Mouse (Mus musculus) intestine, postnatal 0 days (tissue): ENCODE results near the gene Slc25a1. TPM values are rescaled to one million over a fixed set of nuclear protein-coding genes. Genes with fewer than 3 reads are reported as not detected.

Source experiments
- ATAC-seq: fragments of 200-750 bp; cut with Nextera tagmentation; 2 replicates; pipeline ENCODE4 v1.8.0; 2017; ENCODE audit warnings: mild to moderate bottlenecking, moderate TSS enrichment, moderate library complexity
- H3K27ac ChIP-seq: fragments of 300-500 bp; sonication (generic); 2 replicates; pipeline ENCODE4 v1.5.1; 2014; ENCODE audit warnings: mild to moderate bottlenecking, low read depth, low read length, moderate library complexity
- H3K27me3 ChIP-seq: fragments of 300-500 bp; sonication (generic); replicated peaks from 2 replicates; pipeline ENCODE4 v1.6.1; 2014; ENCODE audit warnings: low read length, mixed read lengths; ENCODE audit not compliant: control insufficient read depth, insufficient read depth
- H3K36me3 ChIP-seq: fragments of 300-500 bp; sonication (generic); 2 replicates; pipeline ENCODE4 v1.6.1; 2014; ENCODE audit warnings: mild to moderate bottlenecking, moderate library complexity; ENCODE audit not compliant: control insufficient read depth, insufficient read depth
- H3K4me1 ChIP-seq: fragments of 300-500 bp; sonication (generic); replicated peaks from 2 replicates; pipeline ENCODE4 v1.6.1; 2014; ENCODE audit warnings: antibody characterized with exemption, low read length, mixed read lengths; ENCODE audit not compliant: control insufficient read depth, insufficient read depth
- H3K4me2 ChIP-seq: fragments of 300-500 bp; sonication (generic); replicated peaks from 2 replicates; pipeline ENCODE4 v1.6.1; 2014; ENCODE audit warnings: low read depth, mild to moderate bottlenecking, moderate library complexity
- H3K4me3 ChIP-seq: fragments of 300-500 bp; sonication (generic); 2 replicates; pipeline ENCODE4 v1.5.1; 2014; ENCODE audit warnings: low read depth, low read length
- H3K9ac ChIP-seq: fragments of 300-500 bp; sonication (generic); 2 replicates; pipeline ENCODE4 v1.6.1; 2014; ENCODE audit warnings: mild to moderate bottlenecking, low read depth, low read length
- H3K9me3 ChIP-seq: fragments of 300-500 bp; sonication (generic); 2 replicates; pipeline ENCODE4 v1.6.1; 2016; ENCODE audit warnings: mixed run types; ENCODE audit not compliant: control insufficient read depth
- CTCF ChIP-seq: sonication (generic); IDR thresholded peaks from 2 replicates; pipeline ENCODE4 v1.5.1; 2016; ENCODE audit warnings: low read depth, mild to moderate bottlenecking, control low read depth, antibody characterized with exemption, moderate library complexity
- WGBS: fragments of 180-500 bp; shearing (Covaris S2); extraction: QIAGEN DNeasy Blood & Tissue Kit; methylation state at CpG from one replicate; pipeline ENCODE4 v1.1.7; 2014; 5-methylcytosine and 5-hydroxymethylcytosine counted together
- polyA plus RNA-seq: library from polyadenylated mRNA; unstranded; fragments of >200 nt; fragmentation: Nextera tagmentation; extraction: Ambion mirVana; gene quantifications from 2 replicates; pipeline ENCODE4 v1.2.1, GENCODE M21; 2015

Gene Slc25a1
- polyA plus RNA-seq, 1 experiment from 2014 or later: 245 TPM

DNA sequence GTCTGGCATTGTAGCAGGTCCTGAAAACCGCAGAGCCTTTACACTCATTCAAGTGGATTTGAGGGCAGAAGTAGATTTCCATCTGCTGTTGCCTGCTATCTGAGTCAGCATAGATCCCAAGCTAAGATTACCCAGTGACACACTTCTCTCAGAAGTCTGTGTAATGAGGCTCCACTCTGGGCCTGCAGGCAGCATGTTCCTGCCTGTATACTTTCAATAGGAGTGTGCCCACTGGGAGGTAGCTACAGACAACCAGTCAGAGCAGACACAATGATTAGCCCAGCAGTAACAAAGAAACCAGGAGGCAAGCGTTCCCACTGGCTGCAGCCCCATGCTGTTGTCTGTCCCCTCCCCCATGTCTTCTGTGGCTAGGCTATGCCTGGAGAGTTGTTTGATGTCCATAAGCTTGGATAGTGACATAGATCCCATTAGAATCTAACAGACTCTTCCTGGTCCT lies 21.4 kb upstream of the Slc25a1 start:
- TF ChIP-seq CTCF: no peak
- ATAC-seq: no peak
- Histone ChIP-seq H3K27ac (no peak overlapping the region), H3K9me3 (no peaks in the 10 kb centered on the region), H3K9ac (no peak overlapping the region), H3K27me3 (no peaks in the 10 kb centered on the region), H3K4me1 (no peaks in the 10 kb centered on the region), H3K4me3 (no peak overlapping the region), H3K4me2 (no peak overlapping the region), H3K36me3 (no peaks in the 10 kb centered on the region)
- 53% methylated on average over 2 of the region's 2 CpGs for WGBS

- peak; percentile 81 for ATAC-seq
- Histone ChIP-seq H3K4me2 (peak overlapping the region; percentile 27; the same call in 1 of the 2 replicates), H3K27me3 (no peaks in the 10 kb centered on the region), H3K4me1 (no peaks in the 10 kb centered on the region), H3K27ac (no peak overlapping the region), H3K9me3 (no peaks in the 10 kb centered on the region), H3K4me3 (no peak overlapping the region), H3K36me3 (no peaks in the 10 kb centered on the region), H3K9ac (no peak overlapping the region)
- WGBS: 28% methylated on average over 7 of the region's 7 CpGs
- TF ChIP-seq CTCF: no peak
These were observed 17.2 kb upstream of the Slc25a1 start for GRCm38 (mm10) chr16:17945081-17945831.

DNA sequence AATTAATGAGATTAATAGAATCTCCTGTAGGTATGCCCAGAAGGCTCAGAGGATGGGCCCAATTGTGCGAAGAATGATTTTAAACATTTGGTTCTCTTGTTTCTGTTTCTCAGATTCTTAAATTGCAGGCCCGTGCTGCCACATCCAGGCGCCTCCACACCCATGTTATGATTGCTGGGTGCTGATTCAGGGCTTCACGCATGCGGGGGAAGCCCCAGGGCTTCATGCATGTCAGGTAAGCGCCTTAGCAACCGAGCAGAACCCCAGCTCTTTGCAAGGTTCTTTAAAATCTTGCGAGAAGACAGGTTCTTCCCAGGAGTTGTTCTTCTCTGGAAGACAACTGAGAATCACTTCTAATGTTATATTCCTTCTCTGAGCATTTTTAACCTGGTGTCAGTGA lies 15.4 kb upstream of the Slc25a1 start:
- Histone ChIP-seq H3K27ac (no peak overlapping the region), H3K4me3 (no peak overlapping the region), H3K9me3 (no peaks in the 10 kb centered on the region), H3K27me3 (no peaks in the 10 kb centered on the region), H3K4me2 (no peak overlapping the region), H3K36me3 (no peaks in the 10 kb centered on the region), H3K9ac (no peak overlapping the region), H3K4me1 (no peaks in the 10 kb centered on the region)
- no peak for ATAC-seq
- 66% methylated on average over 8 of the region's 8 CpGs for WGBS
- no peak for TF ChIP-seq CTCF

DNA sequence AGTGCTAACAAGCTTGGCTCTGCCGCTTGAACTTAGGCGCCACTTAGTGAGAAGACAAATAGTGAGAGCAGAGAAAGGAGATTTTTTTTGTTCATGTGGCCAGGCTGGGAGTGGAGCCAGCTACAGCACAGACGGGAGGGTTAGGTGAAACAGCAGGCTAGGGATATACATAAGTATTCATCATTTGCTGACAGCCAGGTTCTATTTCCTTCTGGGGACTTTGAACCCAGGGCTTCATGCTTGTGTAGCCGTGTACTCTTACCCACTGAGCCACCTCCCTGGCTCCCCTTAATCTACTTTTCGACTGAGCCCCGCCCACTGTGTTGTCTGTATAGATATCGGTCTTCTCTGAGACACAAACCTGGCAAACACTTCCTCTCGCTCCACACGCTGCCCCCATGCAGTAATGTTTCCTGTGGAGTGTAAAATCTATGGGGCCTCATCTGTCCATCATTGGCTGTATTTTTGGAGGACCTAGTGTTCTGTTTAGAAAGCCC lies 11.3 kb upstream of the Slc25a1 start:
- Histone ChIP-seq H3K9ac (no peak overlapping the region), H3K4me1 (no peaks in the 10 kb centered on the region), H3K4me2 (peak overlapping the region; percentile 27), H3K27me3 (peaks cover 13% of the 10 kb centered on the region; the same call in 1 of the 2 replicates), H3K27ac (peak overlapping the region; percentile 63), H3K4me3 (no peak overlapping the region), H3K9me3 (no peaks in the 10 kb centered on the region), H3K36me3 (no peaks in the 10 kb centered on the region)
- peak; percentile 88 for ATAC-seq
- 13% methylated on average over 9 of the region's 9 CpGs for WGBS
- no peak for TF ChIP-seq CTCF

- peak overlapping the region; percentile 27 for H3K4me2 ChIP-seq
These were observed 10.8 kb upstream of the Slc25a1 start for GRCm38 (mm10) chr16:17938821-17939220.

DNA sequence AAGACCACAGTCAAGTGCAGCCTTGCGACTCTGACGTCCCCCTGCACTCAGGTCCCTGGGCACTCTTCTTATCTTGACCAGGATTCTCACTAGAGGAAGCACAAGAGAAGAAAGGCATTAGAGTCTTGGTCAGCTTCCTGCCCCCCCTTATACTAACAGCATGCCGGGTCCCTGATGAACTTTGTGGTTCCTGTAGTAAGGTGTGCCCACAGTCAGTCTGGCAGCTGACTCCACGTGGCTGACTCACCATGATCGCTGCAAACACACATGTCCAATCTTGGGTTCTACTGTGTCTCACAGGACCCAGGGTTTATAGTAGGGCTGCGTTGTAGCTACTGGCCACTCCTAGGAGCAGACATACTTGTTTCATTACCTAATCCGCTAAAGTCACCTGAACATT lies 10.2 kb upstream of the Slc25a1 start:
- Histone ChIP-seq H3K4me3 (no peak overlapping the region), H3K4me2 (no peak overlapping the region), H3K27me3 (peaks cover 13% of the 10 kb centered on the region; the same call in 1 of the 2 replicates), H3K36me3 (no peaks in the 10 kb centered on the region), H3K9ac (no peak overlapping the region), H3K9me3 (no peaks in the 10 kb centered on the region), H3K4me1 (no peaks in the 10 kb centered on the region), H3K27ac (no peak overlapping the region)
- no peak for TF ChIP-seq CTCF
- peak; percentile 42; the same call in 1 of the 2 replicates for ATAC-seq
- WGBS: 54% methylated on average over 7 of the region's 7 CpGs

More at GRCm38 (mm10) chr16:17938821-17939220, 10.8 kb upstream of the Slc25a1 start:
- no peaks in the 10 kb centered on the region for H3K36me3 ChIP-seq
- H3K4me1 ChIP-seq: no peaks in the 10 kb centered on the region
- ATAC-seq: peak; percentile 94
- H3K27ac ChIP-seq: peak overlapping the region; percentile 63; the same call in 1 of the 2 replicates
- WGBS: 10% methylated on average over 7 of the region's 7 CpGs
- peaks cover 13% of the 10 kb centered on the region; the same call in 1 of the 2 replicates for H3K27me3 ChIP-seq
- H3K9me3 ChIP-seq: no peaks in the 10 kb centered on the region
- peak; percentile 91 for TF ChIP-seq CTCF
- no peak overlapping the region for H3K9ac ChIP-seq
- no peak overlapping the region for H3K4me3 ChIP-seq
